Mouse (Mus musculus): ENCODE data around the gene Ptprb. TPM values are rescaled to one million over a fixed set of nuclear protein-coding genes. Genes with fewer than 3 reads are reported as not detected.

Gene Ptprb
- polyA plus RNA-seq, 1 experiment: 16.1 TPM

GRCm38 (mm10) chr10:116270646-116271469, 4.5 kb upstream of the Ptprb start:
- no peak overlapping the region for H3K4me3 ChIP-seq (ENCODE audit: insufficient read depth, low read depth, low read length)
- H3K27ac ChIP-seq (replicated peaks; ENCODE audit: low read depth, low read length): peak overlapping the region; percentile 63
- peaks cover 25% of the 10 kb centered on the region for H3K4me1 ChIP-seq (ENCODE audit: control insufficient read depth, insufficient read depth, insufficient read length, low read length)

GRCm38 (mm10) chr10:116271470-116271915, 3.8 kb upstream of the Ptprb start:
- no peak overlapping the region for H3K4me3 ChIP-seq (ENCODE audit: insufficient read depth, low read depth, low read length)
- H3K27ac ChIP-seq (replicated peaks; ENCODE audit: low read depth, low read length): peak overlapping the region; percentile 63
- H3K4me1 ChIP-seq (ENCODE audit: control insufficient read depth, insufficient read depth, insufficient read length, low read length): peaks cover 21% of the 10 kb centered on the region

DNA sequence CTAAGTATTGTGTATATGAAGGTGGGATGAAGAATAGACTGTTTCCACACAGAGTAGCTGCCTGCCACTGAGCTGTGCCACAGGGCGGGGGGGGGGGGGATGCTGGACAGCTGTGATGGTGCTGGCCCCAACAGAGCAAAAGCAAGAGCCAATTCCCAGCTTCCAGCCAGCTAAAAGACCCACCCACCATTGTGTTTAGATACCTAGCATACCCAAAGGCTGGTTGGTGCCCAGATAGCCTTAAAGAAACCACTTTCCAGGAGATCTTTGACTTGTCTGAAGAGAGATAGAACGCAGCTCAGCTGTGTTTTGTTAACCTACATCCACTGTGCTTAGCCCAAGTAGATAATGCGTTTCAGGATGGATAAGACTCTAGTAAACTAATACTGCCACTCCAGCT, 3.2 kb upstream of the Ptprb start:
- no peak overlapping the region for H3K27ac ChIP-seq (replicated peaks; ENCODE audit: low read depth, low read length)
- no peak overlapping the region for H3K4me3 ChIP-seq (ENCODE audit: insufficient read depth, low read depth, low read length)
- peaks cover 21% of the 10 kb centered on the region; the same call in 1 of the 2 replicates for H3K4me1 ChIP-seq (ENCODE audit: control insufficient read depth, insufficient read depth, insufficient read length, low read length)

- Histone ChIP-seq H3K4me1 (ENCODE audit: control insufficient read depth, insufficient read depth, insufficient read length, low read length) (peaks cover 25% of the 10 kb centered on the region), H3K4me3 (ENCODE audit: insufficient read depth, low read depth, low read length) (no peak overlapping the region), H3K27ac (replicated peaks; ENCODE audit: low read depth, low read length) (peak overlapping the region; percentile 94)
Measured at GRCm38 (mm10) chr10:116286697-116287344, 11.5 kb downstream of the Ptprb start.

GRCm38 (mm10) chr10:116288130-116288529, 12.8 kb downstream of the Ptprb start:
- no peak overlapping the region for H3K4me3 ChIP-seq (ENCODE audit: insufficient read depth, low read depth, low read length)
- H3K27ac ChIP-seq (replicated peaks; ENCODE audit: low read depth, low read length): peak overlapping the region; percentile 97
- peaks cover 25% of the 10 kb centered on the region for H3K4me1 ChIP-seq (ENCODE audit: control insufficient read depth, insufficient read depth, insufficient read length, low read length)

DNA sequence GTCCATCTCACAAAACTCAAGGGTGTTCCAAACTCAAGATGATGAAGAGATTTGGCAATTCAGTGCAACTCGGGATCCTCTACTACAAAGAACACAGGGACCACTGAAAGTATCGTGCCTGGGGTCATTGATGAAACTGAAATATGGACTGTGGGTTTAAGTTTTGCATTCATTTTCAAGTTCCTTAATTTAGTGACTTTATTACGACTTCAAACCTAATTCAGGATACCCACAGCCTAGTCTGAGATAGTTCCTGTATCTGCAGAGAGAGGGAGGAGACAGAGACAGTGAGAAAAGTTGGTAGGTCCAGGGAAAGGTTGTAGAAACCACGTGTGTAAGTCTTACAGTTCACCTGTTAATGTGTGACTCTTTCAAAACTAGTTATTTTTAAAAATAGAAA, 15.2 kb downstream of the Ptprb start:
- H3K4me1 ChIP-seq (ENCODE audit: control insufficient read depth, insufficient read depth, insufficient read length, low read length): peaks cover 25% of the 10 kb centered on the region
- peak overlapping the region; percentile 39; the same call in 1 of the 2 replicates for H3K27ac ChIP-seq (replicated peaks; ENCODE audit: low read depth, low read length)
- H3K4me3 ChIP-seq (ENCODE audit: insufficient read depth, low read depth, low read length): no peak overlapping the region

- no peak overlapping the region for H3K27ac ChIP-seq (replicated peaks; ENCODE audit: low read depth, low read length)
- H3K4me3 ChIP-seq (ENCODE audit: insufficient read depth, low read depth, low read length): no peak overlapping the region
Measured at GRCm38 (mm10) chr10:116291153-116291755, 15.9 kb downstream of the Ptprb start.

DNA sequence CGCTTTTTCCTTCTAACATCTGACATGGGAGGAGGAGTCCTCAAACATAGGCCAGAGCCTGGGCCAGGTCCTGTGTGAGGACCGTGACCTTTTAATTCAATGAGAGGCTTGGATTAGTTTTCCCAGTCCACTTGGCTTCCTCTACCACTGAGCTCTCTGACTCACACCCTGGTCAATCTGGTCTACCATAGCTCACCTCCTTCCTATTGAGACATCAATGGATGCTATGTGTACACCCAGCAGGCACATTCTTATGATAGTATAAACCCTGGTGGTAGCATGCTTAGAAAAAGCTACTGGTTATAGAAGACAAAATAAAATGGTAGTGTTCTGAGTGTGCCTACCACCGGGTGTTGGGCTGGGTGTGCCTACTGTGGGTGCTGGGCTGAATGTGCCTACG, 21.1 kb downstream of the Ptprb start:
- Histone ChIP-seq H3K4me1 (ENCODE audit: control insufficient read depth, insufficient read depth, insufficient read length, low read length) (peaks cover 18% of the 10 kb centered on the region), H3K4me3 (ENCODE audit: insufficient read depth, low read depth, low read length) (no peak overlapping the region), H3K27ac (replicated peaks; ENCODE audit: low read depth, low read length) (no peak overlapping the region)

More at GRCm38 (mm10) chr10:116291153-116291755, 15.9 kb downstream of the Ptprb start:
- peaks cover 25% of the 10 kb centered on the region for H3K4me1 ChIP-seq (ENCODE audit: control insufficient read depth, insufficient read depth, insufficient read length, low read length)

GRCm38 (mm10) chr10:116297854-116298253, 22.5 kb downstream of the Ptprb start:
- Histone ChIP-seq H3K27ac (replicated peaks; ENCODE audit: low read depth, low read length) (peak overlapping the region; percentile 52), H3K4me3 (ENCODE audit: insufficient read depth, low read depth, low read length) (no peak overlapping the region), H3K4me1 (ENCODE audit: control insufficient read depth, insufficient read depth, insufficient read length, low read length) (peaks cover 15% of the 10 kb centered on the region)

DNA sequence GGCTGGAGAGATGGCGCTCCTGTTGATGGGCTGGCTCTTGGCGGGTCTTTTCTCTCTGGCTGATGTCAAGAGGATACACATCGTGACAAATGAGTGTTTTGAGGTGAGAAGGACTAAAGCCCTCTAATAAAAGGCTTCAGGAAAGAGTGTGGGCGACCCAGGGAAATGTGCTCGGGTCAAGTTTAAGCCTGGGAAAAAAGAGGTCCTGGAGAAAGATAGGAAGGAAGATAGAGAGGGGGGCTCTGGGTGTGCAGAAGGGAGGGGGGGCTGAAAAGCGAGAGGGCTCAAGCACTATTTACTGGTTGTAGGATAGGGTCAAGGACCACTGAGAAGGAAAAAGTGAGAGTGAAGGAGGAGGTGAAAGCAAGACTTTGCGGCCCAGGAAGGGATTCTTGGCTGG, 25.5 kb downstream of the Ptprb start:
- H3K4me3 ChIP-seq (ENCODE audit: insufficient read depth, low read depth, low read length): peak overlapping the region; percentile 49
- H3K4me1 ChIP-seq (ENCODE audit: control insufficient read depth, insufficient read depth, insufficient read length, low read length): peaks cover 15% of the 10 kb centered on the region; the same call in 1 of the 2 replicates
- H3K27ac ChIP-seq (replicated peaks; ENCODE audit: low read depth, low read length): peak overlapping the region; percentile 98

DNA sequence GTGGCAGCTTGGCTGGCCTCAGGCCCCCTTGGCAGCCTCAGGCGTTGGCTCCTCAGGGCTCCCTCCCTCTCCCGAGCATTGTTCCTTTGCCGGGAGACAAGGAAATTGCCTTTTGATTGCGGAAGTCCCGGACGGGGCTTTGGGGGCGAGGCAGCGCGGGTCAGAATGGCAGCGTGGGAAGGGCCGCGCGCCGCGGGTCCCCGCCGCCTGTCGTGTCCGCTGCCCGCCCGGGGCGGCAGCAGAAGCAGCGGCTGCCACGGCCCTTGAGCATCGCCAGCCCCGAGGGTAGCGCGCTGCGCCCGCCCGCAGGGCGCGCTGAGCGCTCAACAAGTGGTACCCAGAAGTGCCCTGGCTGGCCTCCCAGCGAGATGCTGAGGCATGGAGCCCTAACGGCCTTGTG, 25.9 kb downstream of the Ptprb start:
- Histone ChIP-seq H3K4me1 (ENCODE audit: control insufficient read depth, insufficient read depth, insufficient read length, low read length) (peaks cover 15% of the 10 kb centered on the region; the same call in 1 of the 2 replicates), H3K4me3 (ENCODE audit: insufficient read depth, low read depth, low read length) (peak overlapping the region; percentile 78), H3K27ac (replicated peaks; ENCODE audit: low read depth, low read length) (peak overlapping the region; percentile 98)

DNA sequence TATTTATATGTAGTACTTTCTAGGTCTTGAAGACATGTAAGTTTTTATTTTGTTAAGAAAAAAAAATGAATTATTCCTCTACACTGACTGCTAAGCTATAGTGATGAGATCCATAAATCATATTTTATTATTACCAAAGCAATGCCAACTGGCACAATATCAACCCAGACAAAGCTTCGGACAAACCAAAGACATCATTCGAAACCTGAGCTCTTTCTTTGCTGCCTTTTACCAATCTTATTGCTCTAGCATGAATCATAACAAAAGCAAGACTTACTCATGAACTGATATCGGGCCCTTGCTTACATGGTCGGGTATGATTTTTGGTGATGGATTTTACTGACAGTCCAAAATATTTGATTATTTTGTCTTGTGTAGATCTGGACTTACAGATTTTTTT, 29.0 kb downstream of the Ptprb start:
- Histone ChIP-seq H3K27ac (replicated peaks; ENCODE audit: low read depth, low read length) (peak overlapping the region; percentile 70), H3K4me1 (ENCODE audit: control insufficient read depth, insufficient read depth, insufficient read length, low read length) (peaks cover 5% of the 10 kb centered on the region), H3K4me3 (ENCODE audit: insufficient read depth, low read depth, low read length) (peak overlapping the region; percentile 32; the same call in 1 of the 2 replicates)

DNA sequence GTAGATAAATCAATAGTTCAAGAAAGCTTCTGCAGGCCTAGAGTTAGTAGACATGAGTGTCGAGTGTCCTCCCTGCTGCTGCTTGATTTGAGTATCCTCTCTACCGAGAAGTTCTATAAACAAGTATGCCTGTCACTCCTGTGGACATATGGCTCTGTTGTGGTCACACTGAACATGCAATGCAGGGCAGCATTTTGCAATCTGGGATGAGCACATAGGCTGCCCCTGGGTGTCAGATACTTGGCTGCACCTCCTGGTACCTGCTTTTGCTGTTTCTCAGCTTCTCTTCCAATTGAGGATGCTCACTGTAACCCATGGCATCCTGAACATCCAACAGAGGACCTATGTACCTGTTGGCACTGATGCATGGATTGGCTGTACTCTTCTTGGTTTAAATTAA, 34.1 kb downstream of the Ptprb start:
- Histone ChIP-seq H3K4me3 (ENCODE audit: insufficient read depth, low read depth, low read length) (peak overlapping the region; percentile 25), H3K27ac (replicated peaks; ENCODE audit: low read depth, low read length) (peak overlapping the region; percentile 62), H3K4me1 (ENCODE audit: control insufficient read depth, insufficient read depth, insufficient read length, low read length) (peaks cover 11% of the 10 kb centered on the region)

GRCm38 (mm10) chr10:116310516-116311210, 35.3 kb downstream of the Ptprb start:
- Histone ChIP-seq H3K4me3 (ENCODE audit: insufficient read depth, low read depth, low read length) (peak overlapping the region; percentile 21), H3K27ac (replicated peaks; ENCODE audit: low read depth, low read length) (peak overlapping the region; percentile 72), H3K4me1 (ENCODE audit: control insufficient read depth, insufficient read depth, insufficient read length, low read length) (peaks cover 11% of the 10 kb centered on the region)

DNA sequence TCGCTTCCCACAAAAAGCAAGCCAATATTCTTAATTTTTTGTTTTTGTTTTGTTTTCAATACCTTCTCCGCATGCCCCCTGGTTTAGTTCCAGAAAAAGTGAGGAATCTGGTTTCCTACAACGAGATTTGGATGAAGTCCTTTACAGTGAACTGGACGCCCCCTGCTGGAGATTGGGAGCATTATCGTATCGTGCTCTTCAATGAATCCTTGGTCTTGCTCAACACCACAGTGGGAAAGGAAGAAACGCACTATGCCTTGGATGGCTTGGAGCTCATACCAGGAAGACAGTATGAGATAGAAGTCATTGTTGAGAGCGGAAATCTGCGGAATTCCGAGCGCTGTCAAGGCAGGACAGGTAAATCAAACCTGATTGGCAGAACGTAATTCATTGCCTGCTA, 43.9 kb downstream of the Ptprb start:
- Histone ChIP-seq H3K27ac (replicated peaks; ENCODE audit: low read depth, low read length) (no peak overlapping the region), H3K4me3 (ENCODE audit: insufficient read depth, low read depth, low read length) (no peak overlapping the region), H3K4me1 (ENCODE audit: control insufficient read depth, insufficient read depth, insufficient read length, low read length) (peaks cover 3% of the 10 kb centered on the region; the same call in 1 of the 2 replicates)
